Mouse (Mus musculus): ENCODE measurements around the gene Fam181b.

Gene Fam181b

GRCm38 (mm10) chr7:93079785-93080730 is at the start of gene Fam181b:
Gene Fam181b, plus strand, starts transcription at chr7:93079865.
- DNase-seq, result peak; percentile 68

GRCm38 (mm10) chr7:93037763-93038471 is 41.7 kb upstream of the Fam181b start:
- DNase-seq, result no peak

- peak; percentile 11 for DNase-seq
Measured at GRCm38 (mm10) chr7:93038472-93038828, 41.2 kb upstream of the Fam181b start.

- DNase-seq, result no peak
Measured at GRCm38 (mm10) chr7:93039542-93039941, 40.1 kb upstream of the Fam181b start.

GRCm38 (mm10) chr7:93044359-93044758 is 35.3 kb upstream of the Fam181b start:
- no peak for DNase-seq

- DNase-seq, result no peak
Measured at GRCm38 (mm10) chr7:93044788-93045187, 34.9 kb upstream of the Fam181b start.

- DNase-seq, result no peak
Measured at GRCm38 (mm10) chr7:93060831-93061230, 18.8 kb upstream of the Fam181b start.

- no peak for DNase-seq
Measured at GRCm38 (mm10) chr7:93061747-93062146, 17.9 kb upstream of the Fam181b start.

- DNase-seq, result no peak
Measured at GRCm38 (mm10) chr7:93062189-93062588, 17.5 kb upstream of the Fam181b start.

GRCm38 (mm10) chr7:93067464-93068015 is 12.1 kb upstream of the Fam181b start:
- no peak for DNase-seq

GRCm38 (mm10) chr7:93076435-93076960 is 3.2 kb upstream of the Fam181b start:
- DNase-seq, result no peak

GRCm38 (mm10) chr7:93079420-93079784 is 263 bp upstream of the Fam181b start:
- DNase-seq, result no peak

GRCm38 (mm10) chr7:93080731-93081430 is 1.2 kb downstream of the Fam181b start:
- DNase-seq, result no peak

GRCm38 (mm10) chr7:93093371-93094058 is 13.8 kb downstream of the Fam181b start:
- DNase-seq, result peak; percentile 69

GRCm38 (mm10) chr7:93095511-93095910 is 15.8 kb downstream of the Fam181b start:
- DNase-seq, result peak; percentile 36

- DNase-seq, result no peak
Measured at GRCm38 (mm10) chr7:93104776-93105340, 25.2 kb downstream of the Fam181b start.

- no peak for DNase-seq
Measured at GRCm38 (mm10) chr7:93110370-93110965, 30.8 kb downstream of the Fam181b start.

- DNase-seq, result no peak
Measured at GRCm38 (mm10) chr7:93111056-93111455, 31.4 kb downstream of the Fam181b start.

- no peak for DNase-seq
Measured at GRCm38 (mm10) chr7:93117561-93117960, 37.9 kb downstream of the Fam181b start.

GRCm38 (mm10) chr7:93123936-93124335 is 44.3 kb downstream of the Fam181b start:
- no peak for DNase-seq
